Comparison of ENCODE assay signal across 8 mouse cellular contexts in genomic region chr16:35587866-35588465, GRCm38 (mm10). TPM values are rescaled to one million over a fixed set of nuclear protein-coding genes. Genes with fewer than 3 reads are reported as not detected.
DNase-seq lines count a peak whose midpoint lies in the region; ATAC-seq lines count a peak whose summit lies in the region.

No protein-coding gene starts in this region.

- no peaks in the 10 kb centered on the region for H3K9me3 ChIP-seq in embryonic facial prominence, embryonic 12.5 days
- H3K9me3 ChIP-seq in limb, embryonic 10.5 days (replicated peaks) = no peaks in the 10 kb centered on the region

- H3K36me3 ChIP-seq in embryonic facial prominence, embryonic 12.5 days = no peaks in the 10 kb centered on the region
- no peaks in the 10 kb centered on the region for H3K36me3 ChIP-seq in limb, embryonic 10.5 days

- peak overlapping the region; percentile 63 for H3K27ac ChIP-seq in embryonic facial prominence, embryonic 12.5 days
- H3K27ac ChIP-seq in limb, embryonic 10.5 days = peak overlapping the region; percentile 79

- intact Hi-C loops in left cerebral cortex, postnatal 4 days (cut with DNase I) = no loop called here

- H3K9ac ChIP-seq in embryonic facial prominence, embryonic 12.5 days = 0 out of 2 replicates have a peak overlapping the region, but pooled peaks have one; percentile 4

- H3K4me2 ChIP-seq in embryonic facial prominence, embryonic 12.5 days (replicated peaks) = peak overlapping the region; percentile 48

- DNase-seq in left cerebral cortex, postnatal 4 days = peak; percentile 60
- no peak for DNase-seq in left cerebral cortex, adult 9 months (ENCODE audit: low spot score in 2 of 2)
- peak; percentile 63 for DNase-seq in limb, embryonic 10.5 days (ENCODE audit: low spot score)
- peak; percentile 58 for DNase-seq in retina, postnatal 1 day
- no peak for DNase-seq in urinary bladder, postnatal 25 days (ENCODE audit: low spot score)
- DNase-seq in adrenal gland, postnatal 4 days (ENCODE audit: low spot score in 2 of 2) = no peak
- no peak for DNase-seq in thymus, postnatal 0 days (ENCODE audit: low spot score)

- H3K4me1 ChIP-seq in embryonic facial prominence, embryonic 12.5 days = peaks cover 37% of the 10 kb centered on the region
- H3K4me1 ChIP-seq in limb, embryonic 10.5 days = peaks cover 57% of the 10 kb centered on the region

- 3% methylated on average over 20 of the region's 20 CpGs for WGBS in embryonic facial prominence, embryonic 12.5 days
- WGBS in limb, embryonic 10.5 days = 7% methylated on average over 20 of the region's 20 CpGs

- ATAC-seq in embryonic facial prominence, embryonic 12.5 days (ENCODE audit: insufficient number of reproducible peaks, insufficient read depth, low FRiP score, low TSS enrichment) = peak; percentile 36; the same call in 1 of the 2 replicates

- H3K4me3 ChIP-seq in embryonic facial prominence, embryonic 12.5 days = peak overlapping the region; percentile 10; the same call in 1 of the 2 replicates
- H3K4me3 ChIP-seq in limb, embryonic 10.5 days = peak overlapping the region; percentile 47

- H3K27me3 ChIP-seq in embryonic facial prominence, embryonic 12.5 days = peaks cover 7% of the 10 kb centered on the region
- H3K27me3 ChIP-seq in limb, embryonic 10.5 days (ENCODE audit: low read depth, poor library complexity, severe bottlenecking) = peaks cover 36% of the 10 kb centered on the region

RNA-seq across cellular contexts. Expression of gene Sema5b, which starts 47.0 kb away (rescaled TPM):
- total RNA-seq in left cerebral cortex, postnatal 4 days (2021) = 10 to 100 TPM; 29.9 to 30.5 TPM
- polyA plus RNA-seq in embryonic facial prominence, embryonic 12.5 days (2016; fragmentation: Nextera tagmentation; extraction: Ambion mirVana) = 9.2 and 11.3 TPM in 2 replicates
- 2.0 and 3.4 TPM in 2 replicates for polyA plus RNA-seq in limb, embryonic 10.5 days (2016; fragmentation: Nextera tagmentation; extraction: Ambion mirVana)
- total RNA-seq in adrenal gland, postnatal 4 days (2021) = 10 to 100 TPM; 11.1 to 11.7 TPM
- 0.27 and 0.36 TPM in 2 replicates for polyA plus RNA-seq in thymus, postnatal 0 days (2015; fragmentation: Nextera tagmentation; extraction: Ambion mirVana)

Comparison
In these comparisons a context has a peak if more than half of its experiments do, and no peak if none do; other contexts are left out.
1. DNase-seq: peak in left cerebral cortex, postnatal 4 days (single experiment), limb, embryonic 10.5 days (single experiment) and retina, postnatal 1 day (single experiment); none in left cerebral cortex, adult 9 months (0 of 2), urinary bladder, postnatal 25 days (single experiment), adrenal gland, postnatal 4 days (0 of 2) and thymus, postnatal 0 days (single experiment).